Mouse (Mus musculus) gastrocnemius, postnatal 25 days (tissue): ENCODE results near the gene Igfbp3. TPM values are rescaled to one million over a fixed set of nuclear protein-coding genes. Genes with fewer than 3 reads are reported as not detected.
"Not testable (repeated sequence)": the region's sequence is repeated elsewhere in the genome, so short reads cannot be mapped to it uniquely, and the experiment has no call there.

Experiments
- DNase-seq: peaks from one replicate; pipeline ENCODE4 v3.0.0; 2022
- long read RNA-seq, 2 experiments: library from polyadenylated mRNA; stranded (forward); transcript quantifications; one replicate each; pipeline ENCODE4 v2.0.0; 2021
- total RNA-seq, 2 experiments: library from RNA; stranded (reverse); gene quantifications; 1 replicate in 1 of 2; 2 replicates in 1 of 2; pipeline ENCODE4 v1.2.3; 2021

The Igfbp3 gene
- total RNA-seq, result 10 to 100 TPM; 21.2 to 23.2 TPM
- long read RNA-seq, experiment 1, transcript Igfbp3-201 (5 exons, 2,421 nt), result major isoform, 16 of 20 reads
- long read RNA-seq, experiment 1, partial matches to known transcripts, result 1 of 20 reads
- long read RNA-seq, experiment 1, other reads (novel, unspliced or antisense), result 3 of 20 reads
- long read RNA-seq, experiment 2, transcript Igfbp3-201 (5 exons, 2,421 nt), result major isoform, 34 of 44 reads
- long read RNA-seq, experiment 2, partial matches to known transcripts, result 10 of 44 reads
- long read RNA-seq, experiment 2, other reads (novel, unspliced or antisense), result 0 of 44 reads

GRCm38 (mm10) chr11:7213501-7214341 is at the start of gene Igfbp3:
Gene Igfbp3 (minus strand): TSS chr11:7213923.
- DNase-seq, result peak; percentile 58

GRCm38 (mm10) chr11:7250870-7251269 is 37.1 kb upstream of the Igfbp3 start:
- no peak for DNase-seq

- no peak for DNase-seq
These were observed 36.7 kb upstream of the Igfbp3 start for GRCm38 (mm10) chr11:7250415-7250814.

- no peak for DNase-seq
These were observed 31.1 kb upstream of the Igfbp3 start for GRCm38 (mm10) chr11:7244782-7245181.

- no peak for DNase-seq
These were observed 25.5 kb upstream of the Igfbp3 start for GRCm38 (mm10) chr11:7239041-7239740.

GRCm38 (mm10) chr11:7238546-7238945 is 24.8 kb upstream of the Igfbp3 start:
- no peak for DNase-seq

- no peak for DNase-seq
These were observed 24.0 kb upstream of the Igfbp3 start for GRCm38 (mm10) chr11:7237712-7238111.

GRCm38 (mm10) chr11:7236751-7237150 is 23.0 kb upstream of the Igfbp3 start:
- no peak for DNase-seq

GRCm38 (mm10) chr11:7234981-7235609 is 21.4 kb upstream of the Igfbp3 start:
- DNase-seq, result no peak

GRCm38 (mm10) chr11:7234436-7234835 is 20.7 kb upstream of the Igfbp3 start:
- no peak for DNase-seq

GRCm38 (mm10) chr11:7233333-7233732 is 19.6 kb upstream of the Igfbp3 start:
- no peak for DNase-seq

- DNase-seq, result no peak
These were observed 18.2 kb upstream of the Igfbp3 start for GRCm38 (mm10) chr11:7231958-7232357.

GRCm38 (mm10) chr11:7230000-7230399 is 16.3 kb upstream of the Igfbp3 start:
- no peak for DNase-seq

- no peak for DNase-seq
These were observed 14.4 kb upstream of the Igfbp3 start for GRCm38 (mm10) chr11:7228107-7228506.

GRCm38 (mm10) chr11:7226810-7227550 is 13.3 kb upstream of the Igfbp3 start:
- DNase-seq, result no peak

- no peak for DNase-seq
These were observed 12.5 kb upstream of the Igfbp3 start for GRCm38 (mm10) chr11:7226200-7226599.

- DNase-seq, result not testable (repeated sequence)
These were observed 8.1 kb upstream of the Igfbp3 start for GRCm38 (mm10) chr11:7221826-7222225.

- peak; percentile 34 for DNase-seq
These were observed 2.0 kb upstream of the Igfbp3 start for GRCm38 (mm10) chr11:7215703-7216102.

- DNase-seq, result peak; percentile 27
These were observed 1.0 kb upstream of the Igfbp3 start for GRCm38 (mm10) chr11:7214761-7215160.

GRCm38 (mm10) chr11:7214342-7214660 is 578 bp upstream of the Igfbp3 start:
- DNase-seq, result no peak

GRCm38 (mm10) chr11:7213161-7213500 is 592 bp downstream of the Igfbp3 start:
- DNase-seq, result no peak
